Mouse (Mus musculus) skeletal muscle tissue, adult 2 months (tissue): ENCODE results near the gene Lrrc59.
"Not testable (repeated sequence)": the region's sequence is repeated elsewhere in the genome, so short reads cannot be mapped to it uniquely, and the experiment has no call there.

ENCODE experiments used
- DNase-seq: peaks from one replicate; pipeline ENCODE4 v3.0.0-alpha.2; 2012; ENCODE audit warnings: low read depth, low spot score

The Lrrc59 gene

GRCm38 (mm10) chr11:94631969-94632368 is 2.4 kb downstream of the Lrrc59 start:
- no peak for DNase-seq

GRCm38 (mm10) chr11:94632988-94633387 is 3.4 kb downstream of the Lrrc59 start:
- no peak for DNase-seq

- no peak for DNase-seq
These were observed 4.9 kb downstream of the Lrrc59 start for GRCm38 (mm10) chr11:94634431-94634830.

- no peak for DNase-seq
These were observed 15.1 kb downstream of the Lrrc59 start for GRCm38 (mm10) chr11:94644461-94645219.

GRCm38 (mm10) chr11:94646457-94646856 is 16.9 kb downstream of the Lrrc59 start:
- no peak for DNase-seq

- DNase-seq = not testable (repeated sequence)
These were observed 21.7 kb downstream of the Lrrc59 start for GRCm38 (mm10) chr11:94651241-94651640.

- DNase-seq = no peak
These were observed 23.4 kb downstream of the Lrrc59 start for GRCm38 (mm10) chr11:94652973-94653372.

GRCm38 (mm10) chr11:94653663-94654436 is 24.3 kb downstream of the Lrrc59 start, which contains the start of the genes Mrpl27 and Eme1:
Gene Mrpl27, plus strand, starts transcription at chr11:94653767.
Gene Eme1, minus strand, starts transcription at chr11:94653964.
- DNase-seq = peak; percentile 51

GRCm38 (mm10) chr11:94661344-94661743 is 31.8 kb downstream of the Lrrc59 start:
- DNase-seq = no peak

GRCm38 (mm10) chr11:94665281-94665680 is 35.7 kb downstream of the Lrrc59 start:
- no peak for DNase-seq

- no peak for DNase-seq
These were observed 45.4 kb downstream of the Lrrc59 start for GRCm38 (mm10) chr11:94674984-94675383.

GRCm38 (mm10) chr11:94675446-94675845 is 45.9 kb downstream of the Lrrc59 start:
- no peak for DNase-seq

GRCm38 (mm10) chr11:94676308-94676707 is 46.7 kb downstream of the Lrrc59 start:
- no peak for DNase-seq

GRCm38 (mm10) chr11:94676754-94677606 is 47.4 kb downstream of the Lrrc59 start, which contains the start of gene Xylt2:
Gene Xylt2, minus strand, starts transcription at chr11:94677515.
- peak; percentile 70 for DNase-seq

GRCm38 (mm10) chr11:94677607-94678145 is 48.1 kb downstream of the Lrrc59 start:
- peak; percentile 15 for DNase-seq

GRCm38 (mm10) chr11:94680639-94681038 is 51.1 kb downstream of the Lrrc59 start:
- DNase-seq = no peak

- DNase-seq = no peak
These were observed 52.1 kb downstream of the Lrrc59 start for GRCm38 (mm10) chr11:94681640-94682039.

- DNase-seq = no peak
These were observed 52.9 kb downstream of the Lrrc59 start for GRCm38 (mm10) chr11:94682427-94682826.

GRCm38 (mm10) chr11:94687178-94687577 is 57.6 kb downstream of the Lrrc59 start:
- no peak for DNase-seq

GRCm38 (mm10) chr11:94692502-94692901 is 62.9 kb downstream of the Lrrc59 start:
- not testable (repeated sequence) for DNase-seq
